Mouse (Mus musculus) liver, embryonic 16.5 days (tissue): Measurements from ENCODE around the gene Olfr1497. TPM values are rescaled to one million over a fixed set of nuclear protein-coding genes. Genes with fewer than 3 reads are reported as not detected.

Experiments used
- ATAC-seq: fragments of 200-750 bp; cut with Nextera tagmentation; 2 replicates; pipeline ENCODE4 v1.8.0; 2017; ENCODE audit warnings: low read depth, mild to moderate bottlenecking, moderate number of reproducible peaks, moderate library complexity
- H3K27ac ChIP-seq: fragments of 300-500 bp; sonication (generic); 2 replicates; pipeline ENCODE4 v1.5.1; 2014; ENCODE audit warnings: mild to moderate bottlenecking, low read length
- H3K27me3 ChIP-seq: fragments of 300-500 bp; sonication (generic); 2 replicates; pipeline ENCODE4 v1.6.1; 2014; ENCODE audit warnings: low read depth, low read length, mixed read lengths; ENCODE audit not compliant: control insufficient read depth, insufficient read depth
- H3K36me3 ChIP-seq: fragments of 300-500 bp; sonication (generic); 2 replicates; pipeline ENCODE4 v1.6.1; 2014; ENCODE audit warnings: mild to moderate bottlenecking; ENCODE audit not compliant: control insufficient read depth, insufficient read depth
- H3K4me1 ChIP-seq: fragments of 300-500 bp; sonication (generic); 2 replicates; pipeline ENCODE4 v1.6.1; 2014; ENCODE audit warnings: low read depth, low read length, mixed read lengths; ENCODE audit not compliant: control insufficient read depth
- H3K4me2 ChIP-seq: fragments of 300-500 bp; sonication (generic); 2 replicates; pipeline ENCODE4 v1.6.1; 2014; ENCODE audit warnings: low read depth, low read length, mixed read lengths
- H3K4me3 ChIP-seq: fragments of 300-500 bp; sonication (generic); 2 replicates; pipeline ENCODE4 v1.5.1; 2014; ENCODE audit warnings: low read depth, mild to moderate bottlenecking, low read length
- H3K9ac ChIP-seq: fragments of 300-500 bp; sonication (generic); 2 replicates; pipeline ENCODE4 v1.6.1; 2014; ENCODE audit warnings: low read depth, low read length
- H3K9me3 ChIP-seq: fragments of 300-500 bp; sonication (generic); replicated peaks from 2 replicates; pipeline ENCODE4 v1.6.1; 2016; ENCODE audit warnings: low read length; ENCODE audit not compliant: control insufficient read depth
- WGBS: fragments of 180-500 bp; shearing (Covaris S2); extraction: QIAGEN DNeasy Blood & Tissue Kit; methylation state at CpG from one replicate; pipeline ENCODE4 v1.1.7; 2014; ENCODE audit not compliant: insufficient replicate concordance; 5-methylcytosine and 5-hydroxymethylcytosine counted together
- polyA plus RNA-seq: library from polyadenylated mRNA; unstranded; fragments of >200 nt; fragmentation: Nextera tagmentation; extraction: Ambion mirVana; gene quantifications from 2 replicates; pipeline ENCODE4 v1.2.1, GENCODE M21; 2015

Gene Olfr1497
- polyA plus RNA-seq, 1 experiment from 2014 or later: not detected

DNA sequence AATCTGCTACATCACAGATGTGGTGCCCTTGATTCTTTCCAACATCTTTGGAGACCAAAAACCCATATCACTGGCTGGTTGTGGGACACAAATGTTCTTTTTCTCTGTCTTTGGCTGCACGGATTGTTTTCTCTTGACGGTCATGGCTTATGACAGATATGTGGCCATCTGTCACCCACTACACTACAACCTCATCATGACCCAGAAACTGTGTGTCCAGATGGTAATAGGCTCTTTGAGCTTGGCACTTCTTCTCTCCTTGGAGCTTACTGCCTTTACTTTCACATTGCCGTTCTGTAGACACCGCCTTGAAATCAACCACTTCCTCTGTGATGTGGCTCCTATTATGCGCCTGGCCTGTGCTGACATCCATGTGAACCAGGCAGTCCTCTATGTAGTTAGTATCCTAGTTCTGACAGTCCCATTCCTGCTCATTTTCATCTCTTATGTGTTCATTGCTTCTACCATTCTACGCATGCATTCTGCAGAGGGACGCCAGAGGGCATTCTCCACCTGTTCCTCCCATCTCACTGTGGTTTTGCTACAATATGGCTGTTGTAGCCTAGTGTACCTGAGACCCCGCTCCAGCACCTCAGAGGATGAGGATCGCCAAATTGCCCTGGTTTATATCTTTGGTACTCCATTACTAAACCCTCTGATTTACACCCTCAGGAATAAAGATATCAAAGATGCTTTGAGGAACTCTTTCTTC, 29.3 kb downstream of the Olfr1497 start:
- H3K27ac ChIP-seq: no peak overlapping the region
- no peak overlapping the region for H3K9ac ChIP-seq
- H3K9me3 ChIP-seq: no peaks in the 10 kb centered on the region
- WGBS: 74% methylated on average over 9 of the region's 9 CpGs
- no peaks in the 10 kb centered on the region for H3K36me3 ChIP-seq
- H3K4me3 ChIP-seq: no peak overlapping the region
- no peaks in the 10 kb centered on the region for H3K27me3 ChIP-seq
- no peak for ATAC-seq
- H3K4me1 ChIP-seq: no peaks in the 10 kb centered on the region
- no peak overlapping the region for H3K4me2 ChIP-seq

DNA sequence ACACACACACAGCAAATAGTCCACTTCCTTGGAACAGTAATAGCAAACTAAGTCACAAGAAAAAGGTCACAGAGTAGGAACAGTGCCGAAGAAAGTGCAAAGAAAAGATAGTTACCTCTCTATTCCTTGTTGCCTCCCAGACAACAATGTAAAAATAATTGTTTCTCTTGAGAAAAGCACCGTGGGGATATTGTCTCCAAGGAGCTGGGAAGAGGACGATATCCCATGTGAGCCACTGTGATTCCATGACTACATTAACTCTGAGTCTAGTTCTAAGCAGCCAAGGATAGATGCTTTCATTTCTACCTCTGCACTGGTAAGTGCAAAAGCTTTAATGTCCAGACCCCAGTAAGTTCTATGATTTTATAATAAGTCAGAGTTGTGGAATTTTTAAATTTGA, 33.7 kb downstream of the Olfr1497 start, which contains the start of gene Olfr1495:
TSS of gene Olfr1495 (plus strand) at position 301 of the 400 bp plus-strand sequence.
- no peak within 1 kb of the TSS for H3K27ac ChIP-seq
- 53% methylated on average over 3 of the region's 3 CpGs for WGBS
- ATAC-seq: no peak
- H3K4me3 ChIP-seq: no peak within 1 kb of the TSS
- no peaks in the 10 kb centered on the region for H3K27me3 ChIP-seq
- H3K4me1 ChIP-seq: no peaks in the 10 kb centered on the region
- H3K36me3 ChIP-seq: no peaks in the 10 kb centered on the region
- H3K9me3 ChIP-seq: no peaks in the 10 kb centered on the region
- H3K4me2 ChIP-seq: no peak within 1 kb of the TSS
- no peak within 1 kb of the TSS for H3K9ac ChIP-seq

DNA sequence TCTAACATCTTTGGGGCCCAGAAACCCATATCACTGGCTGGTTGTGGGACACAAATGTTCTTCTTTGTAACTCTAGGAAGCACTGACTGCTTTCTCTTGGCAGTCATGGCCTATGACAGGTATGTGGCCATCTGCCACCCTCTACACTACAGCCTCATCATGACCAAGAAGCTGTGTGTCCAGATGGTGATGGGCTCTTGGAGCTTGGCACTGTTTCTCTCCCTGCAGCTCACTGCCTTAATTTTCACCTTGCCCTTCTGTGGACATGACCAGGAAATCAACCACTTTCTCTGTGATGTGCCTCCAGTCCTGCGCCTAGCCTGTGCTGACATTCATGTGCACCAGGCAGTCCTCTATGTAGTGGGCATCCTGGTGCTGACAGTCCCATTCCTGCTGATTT, 48.6 kb downstream of the Olfr1497 start:
- no peak overlapping the region for H3K4me3 ChIP-seq
- ATAC-seq: no peak
- WGBS: 73% methylated on average over 1 of the region's 1 CpGs
- H3K36me3 ChIP-seq: no peaks in the 10 kb centered on the region
- H3K4me1 ChIP-seq: no peaks in the 10 kb centered on the region
- no peak overlapping the region for H3K27ac ChIP-seq
- H3K27me3 ChIP-seq: no peaks in the 10 kb centered on the region
- H3K9ac ChIP-seq: no peak overlapping the region
- H3K9me3 ChIP-seq: no peaks in the 10 kb centered on the region
- no peak overlapping the region for H3K4me2 ChIP-seq

Other genes starting within 250 kb of the Olfr1497 start
- not detected in 2 replicates for gene Olfr1484, start 214.7 kb downstream of the Olfr1497 start, polyA plus RNA-seq
- not detected in 2 replicates for gene Olfr1487, start 180.8 kb downstream of the Olfr1497 start, polyA plus RNA-seq
- not detected in 2 replicates for gene Olfr1489, start 166.6 kb downstream of the Olfr1497 start, polyA plus RNA-seq
- gene Olfr1490, start 147.1 kb downstream of the Olfr1497 start, polyA plus RNA-seq: not detected in 2 replicates
- not detected in 2 replicates for gene Olfr1491, start 100.9 kb downstream of the Olfr1497 start, polyA plus RNA-seq
- not detected in 2 replicates for gene Olfr1493-ps1, start 74.9 kb downstream of the Olfr1497 start, polyA plus RNA-seq
- gene Olfr1494, start 58.5 kb downstream of the Olfr1497 start, polyA plus RNA-seq: not detected in 2 replicates
- not detected in 2 replicates for gene Olfr1495, start 33.6 kb downstream of the Olfr1497 start, polyA plus RNA-seq
- gene Olfr1496, start 20.3 kb downstream of the Olfr1497 start, polyA plus RNA-seq: not detected in 2 replicates
- not detected in 2 replicates for gene Olfr1499, start 21.2 kb upstream of the Olfr1497 start, polyA plus RNA-seq
- gene Olfr1500, start 32.3 kb upstream of the Olfr1497 start, polyA plus RNA-seq: not detected in 2 replicates
- not detected in 2 replicates for gene Olfr1501, start 52.5 kb upstream of the Olfr1497 start, polyA plus RNA-seq
- gene Olfr1502, start 63.6 kb upstream of the Olfr1497 start, polyA plus RNA-seq: not detected in 2 replicates
- not detected in 2 replicates for gene Olfr1504, start 99.7 kb upstream of the Olfr1497 start, polyA plus RNA-seq
- gene Olfr1505, start 115.3 kb upstream of the Olfr1497 start, polyA plus RNA-seq: not detected in 2 replicates